10 mouse cellular contexts compared by ENCODE assay signal in genomic region chr19:17834894-17835293, GRCm38 (mm10). TPM values are rescaled to one million over a fixed set of nuclear protein-coding genes. Genes with fewer than 3 reads are reported as not detected.
A peak's percentile ranks its signal among the peaks of the same experiment; 100 is the strongest.
DNase-seq lines count a peak whose midpoint lies in the region; ATAC-seq and TF ChIP-seq lines count a peak whose summit lies in the region.
"Had no signal": no experiment of that assay in that cellular context is flagged by ENCODE, and none has a peak within 500 bp of the region (broad histone marks: within the 10 kb centered on the region; RNA-seq: fewer than 3 reads in every experiment).

No protein-coding gene starts in this region.

- H3K27me3 ChIP-seq in heart, embryonic 15.5 days = no peaks in the 10 kb centered on the region
- H3K27me3 ChIP-seq in midbrain, embryonic 11.5 days (ENCODE audit: control insufficient read depth, insufficient read depth, low read length) = peaks cover 5% of the 10 kb centered on the region; the same call in 1 of the 2 replicates
- peaks cover 32% of the 10 kb centered on the region for H3K27me3 ChIP-seq in midbrain, embryonic 10.5 days (ENCODE audit: low read depth, poor library complexity, severe bottlenecking)
- no peaks in the 10 kb centered on the region; the same call in 1 of the 2 replicates for H3K27me3 ChIP-seq in hindbrain, postnatal 0 days (ENCODE audit: insufficient read depth, low read length)
- H3K27me3 ChIP-seq in neural tube, embryonic 14.5 days (ENCODE audit: control insufficient read depth, insufficient read depth, low read length) = no peaks in the 10 kb centered on the region

- no peaks in the 10 kb centered on the region for H3K9me3 ChIP-seq in heart, embryonic 15.5 days (replicated peaks)
- no peaks in the 10 kb centered on the region for H3K9me3 ChIP-seq in midbrain, embryonic 11.5 days (ENCODE audit: control insufficient read depth, low read length)
- H3K9me3 ChIP-seq in midbrain, embryonic 10.5 days (replicated peaks) = no peaks in the 10 kb centered on the region
- no peaks in the 10 kb centered on the region for H3K9me3 ChIP-seq in hindbrain, postnatal 0 days (ENCODE audit: low read length)
- H3K9me3 ChIP-seq in neural tube, embryonic 14.5 days (ENCODE audit: control insufficient read depth, low read length) = no peaks in the 10 kb centered on the region
- H3K9me3 ChIP-seq: megakaryocyte, embryonic 14.5 days had no signal

- H3K4me3 ChIP-seq in heart, embryonic 15.5 days = peak overlapping the region; percentile 80
- no peak overlapping the region for H3K4me3 ChIP-seq in midbrain, embryonic 11.5 days (ENCODE audit: low read depth, low read length)
- no peak overlapping the region for H3K4me3 ChIP-seq in midbrain, embryonic 10.5 days
- peak overlapping the region; percentile 75 for H3K4me3 ChIP-seq in hindbrain, postnatal 0 days (ENCODE audit: low read length)
- peak overlapping the region; percentile 69 for H3K4me3 ChIP-seq in neural tube, embryonic 14.5 days (ENCODE audit: low read depth, low read length)

- no peak overlapping the region for H3K9ac ChIP-seq in heart, embryonic 15.5 days
- no peak overlapping the region for H3K9ac ChIP-seq in midbrain, embryonic 11.5 days (ENCODE audit: low read length)
- H3K9ac ChIP-seq in hindbrain, postnatal 0 days (replicated peaks; ENCODE audit: low read length) = no peak overlapping the region
- H3K9ac ChIP-seq in neural tube, embryonic 14.5 days (replicated peaks; ENCODE audit: low read depth, low read length) = no peak overlapping the region

- peaks cover 37% of the 10 kb centered on the region for H3K4me1 ChIP-seq in heart, embryonic 15.5 days (replicated peaks)
- H3K4me1 ChIP-seq in midbrain, embryonic 11.5 days (ENCODE audit: control insufficient read depth, insufficient read depth, low read length) = peaks cover 6% of the 10 kb centered on the region
- H3K4me1 ChIP-seq in midbrain, embryonic 10.5 days = peaks cover 31% of the 10 kb centered on the region
- H3K4me1 ChIP-seq in hindbrain, postnatal 0 days (ENCODE audit: insufficient read depth, low read length) = no peaks in the 10 kb centered on the region; the same call in none of the 2 replicates
- peaks cover 8% of the 10 kb centered on the region; the same call in 1 of the 2 replicates for H3K4me1 ChIP-seq in neural tube, embryonic 14.5 days (ENCODE audit: control insufficient read depth, insufficient read depth, low read length)

- no peak for TF ChIP-seq CTCF in hindbrain, postnatal 0 days (IDR thresholded peaks at IDR 0.05; ENCODE audit: low read depth)

- DNase-seq in heart, adult 18-20 months = no peak
- DNase-seq in midbrain, embryonic 11.5 days (ENCODE audit: low spot score, missing footprints) = peak; percentile 85
- no peak for DNase-seq in midbrain, embryonic 10.5 days (ENCODE audit: low spot score)
- DNase-seq in hindbrain, postnatal 0 days (ENCODE audit: low spot score) = no peak
- no peak for DNase-seq in cerebellum, adult 8-10 months
- DNase-seq in adrenal gland, adult 18-20 months (ENCODE audit: low spot score in 2 of 2) = no peak

- H3K4me2 ChIP-seq in heart, embryonic 15.5 days = peak overlapping the region; percentile 97; the same call in 1 of the 2 replicates
- H3K4me2 ChIP-seq in midbrain, embryonic 11.5 days = no peak overlapping the region
- peak overlapping the region; percentile 93 for H3K4me2 ChIP-seq in hindbrain, postnatal 0 days (ENCODE audit: low read depth, low read length)
- H3K4me2 ChIP-seq in neural tube, embryonic 14.5 days (ENCODE audit: low read depth, low read length) = peak overlapping the region; percentile 84

- no peak overlapping the region for H3K27ac ChIP-seq in heart, embryonic 15.5 days
- H3K27ac ChIP-seq in midbrain, embryonic 11.5 days (ENCODE audit: low read depth, low read length) = no peak overlapping the region
- no peak overlapping the region for H3K27ac ChIP-seq in midbrain, embryonic 10.5 days (replicated peaks)
- no peak overlapping the region for H3K27ac ChIP-seq in hindbrain, postnatal 0 days
- H3K27ac ChIP-seq in neural tube, embryonic 14.5 days (ENCODE audit: low read depth, low read length) = no peak overlapping the region
- H3K27ac ChIP-seq: kidney, postnatal 0 days had no signal

- no peak for ATAC-seq in heart, embryonic 15.5 days (replicated peaks; ENCODE audit: insufficient number of reproducible peaks, insufficient read depth, low FRiP score, low read depth)
- no peak for ATAC-seq in midbrain, embryonic 11.5 days (ENCODE audit: low FRiP score)
- no peak for ATAC-seq in hindbrain, postnatal 0 days
- ATAC-seq in neural tube, embryonic 14.5 days (ENCODE audit: low read depth) = no peak

- no peaks in the 10 kb centered on the region for H3K36me3 ChIP-seq in heart, embryonic 15.5 days
- no peaks in the 10 kb centered on the region for H3K36me3 ChIP-seq in midbrain, embryonic 11.5 days (ENCODE audit: control insufficient read depth, insufficient read depth, low read length)
- H3K36me3 ChIP-seq in midbrain, embryonic 10.5 days = no peaks in the 10 kb centered on the region
- H3K36me3 ChIP-seq in hindbrain, postnatal 0 days (ENCODE audit: insufficient read depth, low read length) = no peaks in the 10 kb centered on the region
- no peaks in the 10 kb centered on the region for H3K36me3 ChIP-seq in neural tube, embryonic 14.5 days (ENCODE audit: control insufficient read depth, insufficient read depth, low read length)

RNA-seq across cellular contexts. Expression of gene Pcsk5, which starts 2.5 kb away (rescaled TPM):
- 11.3 and 15.2 TPM in 2 replicates for polyA plus RNA-seq in heart, embryonic 15.5 days (2015; fragmentation: Nextera tagmentation; extraction: Ambion mirVana)
- total RNA-seq in heart, adult 18-20 months (2021) = 1 to 10 TPM; 1.8 to 2.5 TPM
- 6.5 and 6.9 TPM in 2 replicates for polyA plus RNA-seq in midbrain, embryonic 11.5 days (2014; fragmentation: Nextera tagmentation; extraction: Ambion mirVana)
- 6.6 and 7.3 TPM in 2 replicates for polyA plus RNA-seq in midbrain, embryonic 10.5 days (2016; fragmentation: Nextera tagmentation; extraction: Ambion mirVana)
- 16.2 and 16.7 TPM in 2 replicates for total RNA-seq in hindbrain, postnatal 0 days (2014; rRNA removed)
- 12.4 and 13.7 TPM in 2 replicates for polyA plus RNA-seq in hindbrain, postnatal 0 days (2015; fragmentation: Nextera tagmentation; extraction: Ambion mirVana)
- 11.9 and 12.0 TPM in 2 replicates for polyA plus RNA-seq in neural tube, embryonic 14.5 days (2014; fragmentation: Nextera tagmentation; extraction: Ambion mirVana)
- 100 to 1,000 TPM; 122 to 171 TPM for total RNA-seq in adrenal gland, adult 18-20 months (2021)

Comparison
In these comparisons a context has a peak if more than half of its experiments do, and no peak if none do; other contexts are left out.
1. H3K4me3 ChIP-seq: peak in heart, embryonic 15.5 days (single experiment), hindbrain, postnatal 0 days (single experiment) and neural tube, embryonic 14.5 days (single experiment); none in midbrain, embryonic 11.5 days (single experiment) and midbrain, embryonic 10.5 days (single experiment).